Mouse (Mus musculus) common myeloid progenitor, adult 5-6 weeks (primary cell): ENCODE data around the gene Lhfpl2. TPM values are rescaled to one million over a fixed set of nuclear protein-coding genes. Genes with fewer than 3 reads are reported as not detected.

Experiments
- ATAC-seq: replicated peaks from 2 replicates; pipeline ENCODE4 v1.8.0; 2016; ENCODE audit warnings: low read depth, mild to moderate bottlenecking, moderate TSS enrichment, inconsistent platforms; ENCODE audit not compliant: poor library complexity, severe bottlenecking
- total RNA-seq: library from RNA; stranded (forward); fragments of 200-1000, 187-1606 nt; gene quantifications from 2 replicates; pipeline ENCODE4 v1.2.3, GENCODE M21; 2017

Gene Lhfpl2
- total RNA-seq, 1 experiment from 2014 or later: 17.6 TPM

GRCm38 (mm10) chr13:94169325-94169916 lies 111.8 kb downstream of the Lhfpl2 start:
- peak; percentile 36 for ATAC-seq

- no peak for ATAC-seq
Observed at GRCm38 (mm10) chr13:94171612-94172011, 114.0 kb downstream of the Lhfpl2 start.

- no peak for ATAC-seq
Observed at GRCm38 (mm10) chr13:94172533-94173310, 115.1 kb downstream of the Lhfpl2 start.

- peak; percentile 56 for ATAC-seq
Observed at GRCm38 (mm10) chr13:94173633-94174576, 116.3 kb downstream of the Lhfpl2 start.

- no peak for ATAC-seq
Observed at GRCm38 (mm10) chr13:94174577-94175279, 117.1 kb downstream of the Lhfpl2 start.

GRCm38 (mm10) chr13:94175379-94176050 lies 117.9 kb downstream of the Lhfpl2 start:
- ATAC-seq: peak; percentile 24

- peak; percentile 45 for ATAC-seq
Observed at GRCm38 (mm10) chr13:94177148-94177547, 119.6 kb downstream of the Lhfpl2 start.

GRCm38 (mm10) chr13:94178401-94179040 lies 120.9 kb downstream of the Lhfpl2 start:
- ATAC-seq: no peak

GRCm38 (mm10) chr13:94180477-94181420 lies 123.2 kb downstream of the Lhfpl2 start:
- ATAC-seq: no peak

- ATAC-seq: no peak
Observed at GRCm38 (mm10) chr13:94182026-94182425, 124.4 kb downstream of the Lhfpl2 start.

- ATAC-seq: peak; percentile 65
Observed at GRCm38 (mm10) chr13:94183372-94184021, 125.9 kb downstream of the Lhfpl2 start.

- ATAC-seq: peak; percentile 12
Observed at GRCm38 (mm10) chr13:94184726-94185456, 127.3 kb downstream of the Lhfpl2 start.

- no peak for ATAC-seq
Observed at GRCm38 (mm10) chr13:94185631-94186030, 128.0 kb downstream of the Lhfpl2 start.

- ATAC-seq: no peak
Observed at GRCm38 (mm10) chr13:94188200-94189086, 130.8 kb downstream of the Lhfpl2 start.

GRCm38 (mm10) chr13:94190386-94190785 lies 132.8 kb downstream of the Lhfpl2 start:
- no peak for ATAC-seq

GRCm38 (mm10) chr13:94193227-94193626 lies 135.6 kb downstream of the Lhfpl2 start:
- ATAC-seq: no peak
